Mouse (Mus musculus) spleen, adult 2 months (tissue): ENCODE data around the gene C1qb. TPM values are rescaled to one million over a fixed set of nuclear protein-coding genes. Genes with fewer than 3 reads are reported as not detected.

Source experiments
- DNase-seq, 2 experiments: peaks; one replicate each; pipeline versions ENCODE4 v3.0.0 to v3.0.0-alpha.2; 2012 to 2021; ENCODE audit warnings: low spot score in 2 of 2, low read depth in 1 of 2
- H3K27ac ChIP-seq: fragments of 200-500 bp; 2 replicates; pipeline ENCODE4 v1.5.1; 2012; ENCODE audit warnings: low read length, inconsistent platforms; ENCODE audit not compliant: insufficient read depth
- H3K27me3 ChIP-seq: fragments of 200-500 bp; 2 replicates; pipeline ENCODE4 v1.6.1; 2012; ENCODE audit warnings: mild to moderate bottlenecking, moderate library complexity, low read length, inconsistent platforms; ENCODE audit not compliant: control insufficient read depth, insufficient read depth
- H3K36me3 ChIP-seq: fragments of 200-500 bp; 2 replicates; pipeline ENCODE4 v1.6.1; 2012; ENCODE audit warnings: mild to moderate bottlenecking, low read length, inconsistent platforms; ENCODE audit not compliant: control insufficient read depth, insufficient read depth
- H3K4me1 ChIP-seq: fragments of 200-500 bp; 2 replicates; pipeline ENCODE4 v1.6.1; 2011; ENCODE audit warnings: inconsistent platforms; ENCODE audit not compliant: control insufficient read depth, insufficient read depth, insufficient read length
- H3K4me3 ChIP-seq: fragments of 200-500 bp; 2 replicates; pipeline ENCODE4 v1.5.1; 2011; ENCODE audit warnings: mild to moderate bottlenecking, inconsistent platforms; ENCODE audit not compliant: insufficient read depth, insufficient read length; ENCODE audit errors: extremely low read depth
- CTCF ChIP-seq: fragments of 200-500 bp; IDR thresholded peaks from 2 replicates; pipeline ENCODE4 v1.5.1; 2011; ENCODE audit warnings: mild to moderate bottlenecking, inconsistent platforms; ENCODE audit not compliant: insufficient read depth, insufficient read length, insufficient replicate concordance; ENCODE audit errors: extremely low read depth
- POLR2A ChIP-seq: fragments of 200-500 bp; IDR thresholded peaks from 2 replicates; pipeline ENCODE4 v1.6.1; 2011; ENCODE audit warnings: low read depth, low read length, inconsistent platforms
- WGBS: fragments of 180-500 bp; shearing (Covaris S2); methylation state at CpG from one replicate; pipeline ENCODE4 v1.1.7; 2018; 5-methylcytosine and 5-hydroxymethylcytosine counted together
- polyA plus RNA-seq: library from polyadenylated mRNA; depleted of rRNA; stranded (reverse); fragments of >200 nt; gene quantifications from 2 replicates; pipeline ENCODE4 v1.2.3, GENCODE M21; 2012

The C1qb gene
- polyA plus RNA-seq, 1 experiment: 284 TPM

GRCm38 (mm10) chr4:136864751-136865470 lies 21.1 kb downstream of the C1qb start:
- TF ChIP-seq CTCF (no peak), POLR2A (no peak)
- Histone ChIP-seq H3K4me3 (no peak overlapping the region), H3K36me3 (no peaks in the 10 kb centered on the region), H3K27me3 (no peaks in the 10 kb centered on the region), H3K4me1 (no peaks in the 10 kb centered on the region), H3K27ac (no peak overlapping the region)
- WGBS: 64% methylated on average over 15 of the region's 15 CpGs
- DNase-seq: no peak

- DNase-seq: no peak
- WGBS: 43% methylated on average over 9 of the region's 9 CpGs
- no peaks in the 10 kb centered on the region for H3K36me3 ChIP-seq
- TF ChIP-seq CTCF: no peak
- TF ChIP-seq POLR2A: no peak
- H3K4me3 ChIP-seq: no peak overlapping the region
- no peaks in the 10 kb centered on the region for H3K27me3 ChIP-seq
- no peaks in the 10 kb centered on the region for H3K4me1 ChIP-seq
- H3K27ac ChIP-seq: no peak overlapping the region
These were observed 22.5 kb downstream of the C1qb start for GRCm38 (mm10) chr4:136863517-136863916.

- no peaks in the 10 kb centered on the region for H3K4me1 ChIP-seq
- TF ChIP-seq POLR2A (no peak), CTCF (no peak)
- no peak for DNase-seq
- no peaks in the 10 kb centered on the region for H3K27me3 ChIP-seq
- 73% methylated on average over 2 of the region's 2 CpGs for whole genome bisulfite sequencing
- H3K27ac ChIP-seq: no peak overlapping the region
- H3K4me3 ChIP-seq: no peak overlapping the region
- H3K36me3 ChIP-seq: no peaks in the 10 kb centered on the region
These were observed 23.6 kb downstream of the C1qb start for GRCm38 (mm10) chr4:136862411-136862810.

GRCm38 (mm10) chr4:136861806-136862205 lies 24.2 kb downstream of the C1qb start:
- WGBS: 56% methylated on average over 17 of the region's 17 CpGs
- Histone ChIP-seq H3K4me1 (no peaks in the 10 kb centered on the region), H3K27ac (no peak overlapping the region), H3K4me3 (no peak overlapping the region), H3K36me3 (no peaks in the 10 kb centered on the region), H3K27me3 (no peaks in the 10 kb centered on the region)
- DNase-seq: no peak
- TF ChIP-seq CTCF (no peak), POLR2A (no peak)

GRCm38 (mm10) chr4:136860022-136860421 lies 26.0 kb downstream of the C1qb start:
- Histone ChIP-seq H3K36me3 (no peaks in the 10 kb centered on the region), H3K27ac (no peak overlapping the region), H3K4me1 (no peaks in the 10 kb centered on the region), H3K4me3 (no peak overlapping the region), H3K27me3 (no peaks in the 10 kb centered on the region)
- no peak for DNase-seq
- WGBS: 84% methylated on average over 7 of the region's 7 CpGs
- TF ChIP-seq CTCF (peak; percentile 23; the same call in 1 of the 2 replicates), POLR2A (no peak)

GRCm38 (mm10) chr4:136855081-136855480 lies 30.9 kb downstream of the C1qb start:
- Histone ChIP-seq H3K36me3 (no peaks in the 10 kb centered on the region), H3K4me3 (no peak overlapping the region), H3K4me1 (no peaks in the 10 kb centered on the region), H3K27me3 (no peaks in the 10 kb centered on the region), H3K27ac (no peak overlapping the region)
- TF ChIP-seq POLR2A: no peak
- TF ChIP-seq CTCF: no peak
- WGBS: 54% methylated on average over 6 of the region's 6 CpGs
- no peak for DNase-seq

GRCm38 (mm10) chr4:136852989-136853388 lies 33.0 kb downstream of the C1qb start:
- H3K4me1 ChIP-seq: no peaks in the 10 kb centered on the region

More at GRCm38 (mm10) chr4:136852989-136853388, 33.0 kb downstream of the C1qb start:
- no peak for TF ChIP-seq CTCF
- TF ChIP-seq POLR2A: no peak
- no peaks in the 10 kb centered on the region for H3K27me3 ChIP-seq
- no peak overlapping the region for H3K4me3 ChIP-seq
- no peak for DNase-seq
- 88% methylated on average over 12 of the region's 12 CpGs for WGBS
- no peak overlapping the region for H3K27ac ChIP-seq
- H3K36me3 ChIP-seq: no peaks in the 10 kb centered on the region
